Mouse (Mus musculus): Measurements from ENCODE around the gene Adar.
A peak's percentile ranks its signal among the peaks of the same experiment; 100 is the strongest.

Gene Adar

DNA sequence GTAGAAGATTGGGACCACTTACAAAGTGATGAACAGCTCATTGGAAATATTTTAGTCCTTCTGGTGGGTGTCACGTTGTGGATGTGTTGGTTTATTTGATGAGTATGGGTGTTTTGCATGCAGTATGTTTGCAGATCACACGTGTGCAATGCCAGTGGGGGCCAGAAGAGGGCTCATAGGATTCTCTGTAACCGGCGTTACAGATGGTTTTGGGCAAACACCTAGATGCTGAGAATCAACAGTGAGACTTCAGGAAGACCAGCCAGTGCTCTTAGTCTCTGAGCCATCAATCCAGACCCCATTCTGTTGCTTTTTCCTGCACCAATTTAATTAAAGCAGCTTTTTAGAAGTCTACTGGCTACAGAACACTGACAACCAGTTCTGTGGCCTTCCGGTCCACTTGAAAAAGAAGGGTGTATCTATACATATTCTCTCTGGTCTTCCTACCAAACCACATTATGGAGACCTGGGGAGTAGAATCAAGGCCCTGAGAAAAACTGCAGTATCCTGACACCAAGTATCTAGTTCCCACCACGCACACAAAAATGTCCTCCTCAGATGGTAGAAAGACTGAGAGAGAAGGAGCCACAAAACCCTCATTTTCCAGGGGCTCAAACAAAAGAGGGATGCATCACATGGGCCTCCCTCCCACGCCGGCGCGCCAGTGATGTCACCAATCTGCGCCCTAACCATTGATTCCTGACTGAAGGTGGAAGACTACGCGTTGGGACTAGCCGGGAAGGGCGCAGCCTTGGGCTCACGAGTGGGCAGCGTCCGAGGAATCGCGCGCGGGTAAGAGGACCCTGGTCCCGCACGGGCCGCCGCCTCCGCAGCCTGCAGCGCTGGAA, at the start of gene Adar:
Gene Adar, plus strand, starts transcription at position 664 of the 848 bp plus-strand sequence.
- peak; percentile 91 for DNase-seq

DNA sequence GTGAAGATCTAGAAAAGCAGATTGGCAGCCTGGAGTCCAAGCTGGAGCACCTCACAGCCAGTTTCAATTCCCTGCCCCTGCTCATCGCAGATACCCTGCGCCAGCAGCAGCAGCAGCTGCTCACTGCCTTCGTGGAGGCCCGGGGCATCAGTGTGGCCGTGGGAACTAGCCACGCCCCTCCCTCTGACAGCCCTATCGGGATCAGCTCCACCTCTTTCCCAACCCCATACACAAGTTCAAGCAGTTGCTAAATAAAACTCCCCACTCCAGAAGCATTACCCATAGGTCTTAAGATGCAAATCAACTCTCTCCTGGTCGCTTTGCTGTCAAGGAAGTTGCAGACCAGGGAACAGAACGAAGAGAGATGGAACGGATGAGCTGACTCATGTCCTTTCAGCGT, 47.7 kb upstream of the Adar start:
- no peak for DNase-seq

DNA sequence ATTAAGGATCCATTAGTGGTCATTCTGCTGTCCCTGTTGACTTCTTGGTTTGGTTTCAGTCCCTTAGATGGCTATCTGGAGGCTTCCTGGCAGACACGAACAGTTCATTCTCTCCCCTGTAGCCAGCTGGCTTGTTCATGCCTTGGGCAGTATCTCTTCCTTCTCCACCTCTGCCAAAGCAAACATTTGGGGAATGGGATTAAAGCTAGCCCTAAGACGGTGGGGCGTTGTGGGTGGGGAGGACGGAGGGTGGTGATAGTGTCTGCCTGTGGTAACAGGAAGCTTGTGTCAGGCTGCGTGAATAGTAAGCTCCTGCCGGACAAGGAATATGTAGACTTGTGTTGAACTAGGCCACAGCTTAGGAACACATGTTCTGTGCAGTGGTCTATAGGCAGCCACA, 43.5 kb upstream of the Adar start:
- no peak for DNase-seq

DNA sequence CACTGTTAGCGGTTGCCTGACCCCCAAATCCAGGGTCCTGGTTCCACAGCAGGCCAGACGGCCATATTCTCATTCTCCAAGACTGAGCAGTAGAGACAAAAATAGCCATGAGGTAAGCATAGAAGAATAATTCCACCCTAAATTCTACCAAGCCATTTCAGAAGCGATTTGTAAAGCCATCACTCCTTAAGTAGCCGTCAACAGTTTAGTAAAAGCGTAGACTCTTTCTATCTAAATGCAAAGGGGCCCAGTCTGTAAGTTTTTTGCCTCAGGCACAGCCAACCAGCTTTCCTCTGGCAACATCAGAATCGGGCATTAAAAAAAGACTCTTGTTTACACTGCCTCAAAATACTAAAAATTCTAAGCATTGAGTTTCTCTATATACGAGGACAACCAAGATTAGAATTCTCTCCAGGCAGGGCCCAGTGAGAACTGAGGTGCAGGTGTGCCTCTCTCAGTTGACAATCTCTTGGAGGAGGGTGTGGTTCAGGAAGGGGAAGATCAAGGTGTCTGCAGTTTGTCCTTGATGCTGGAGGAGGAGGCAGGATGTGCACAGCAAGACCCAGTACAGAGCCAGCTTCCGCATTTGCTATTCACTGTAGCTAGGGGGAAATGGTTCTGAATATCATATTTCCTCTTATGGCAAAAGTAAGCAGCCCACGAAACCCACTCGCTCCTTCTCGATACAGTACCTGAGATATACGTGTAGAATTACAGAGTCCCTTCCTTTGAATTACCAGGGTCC, 42.1 kb upstream of the Adar start:
- no peak for DNase-seq

- DNase-seq: no peak
Measured at GRCm38 (mm10) chr3:89677617-89678016, 37.2 kb upstream of the Adar start.

DNA sequence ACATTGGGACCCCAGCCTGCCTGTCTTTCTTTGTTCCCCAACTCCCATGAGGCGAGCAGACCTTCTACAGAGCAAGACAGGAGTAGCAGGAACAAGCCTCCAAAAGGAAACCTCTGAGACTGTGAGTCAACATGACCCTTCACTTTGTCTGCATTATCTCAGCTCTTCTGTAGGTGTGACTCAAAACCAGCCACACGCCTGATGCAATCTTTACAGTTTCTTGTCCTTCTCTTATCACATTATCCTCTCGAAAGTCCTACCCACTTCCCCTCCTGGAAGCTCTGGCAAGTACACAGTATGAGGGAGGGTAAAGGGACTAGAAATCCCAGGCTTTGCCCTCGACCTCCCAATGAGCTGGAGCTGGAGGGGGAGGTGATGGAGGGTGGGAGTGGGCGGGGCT, 28.8 kb upstream of the Adar start:
- no peak for DNase-seq

DNA sequence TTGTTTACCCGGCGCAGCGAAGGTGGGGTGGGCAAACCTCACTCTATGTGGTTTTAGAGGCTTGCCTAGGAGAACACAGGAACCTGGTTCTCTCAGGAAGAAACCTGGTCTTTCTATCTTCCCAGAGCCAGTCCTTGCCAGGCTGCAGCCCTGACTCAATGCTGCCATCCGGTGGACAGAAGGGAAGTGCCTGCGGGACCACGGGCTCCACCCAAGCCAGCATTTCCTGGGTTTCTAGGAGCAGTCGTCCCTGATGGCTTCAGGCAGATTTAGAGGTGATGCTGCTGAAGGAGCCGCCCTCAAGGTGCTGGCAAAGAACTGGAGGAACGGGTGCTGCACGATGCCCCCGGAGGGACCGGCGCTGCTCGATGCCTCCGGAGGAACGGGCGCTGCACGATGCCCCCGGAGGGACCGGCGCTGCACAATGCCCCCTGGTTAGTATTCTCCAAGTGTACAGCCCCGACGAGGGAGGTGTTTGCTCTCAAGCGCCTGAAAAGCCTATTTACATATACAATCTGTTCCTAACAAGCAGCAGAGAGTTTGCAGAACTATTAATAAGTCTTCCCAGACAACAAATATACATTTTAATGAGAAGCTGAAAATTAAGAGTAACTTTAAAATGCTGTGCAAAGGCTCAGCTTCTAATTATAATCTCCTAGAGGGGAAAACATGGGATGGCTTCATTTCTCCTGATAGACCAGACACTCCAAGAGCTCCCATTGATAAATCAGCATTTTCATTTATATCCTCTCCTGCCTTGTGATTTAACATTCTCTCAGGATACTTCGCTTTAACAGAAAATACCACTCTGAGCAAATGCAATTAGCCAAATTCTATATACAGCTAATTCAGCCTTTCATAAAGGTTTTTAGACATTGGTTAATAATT, 25.9 kb upstream of the Adar start:
- peak; percentile 89 to 91 for DNase-seq

DNA sequence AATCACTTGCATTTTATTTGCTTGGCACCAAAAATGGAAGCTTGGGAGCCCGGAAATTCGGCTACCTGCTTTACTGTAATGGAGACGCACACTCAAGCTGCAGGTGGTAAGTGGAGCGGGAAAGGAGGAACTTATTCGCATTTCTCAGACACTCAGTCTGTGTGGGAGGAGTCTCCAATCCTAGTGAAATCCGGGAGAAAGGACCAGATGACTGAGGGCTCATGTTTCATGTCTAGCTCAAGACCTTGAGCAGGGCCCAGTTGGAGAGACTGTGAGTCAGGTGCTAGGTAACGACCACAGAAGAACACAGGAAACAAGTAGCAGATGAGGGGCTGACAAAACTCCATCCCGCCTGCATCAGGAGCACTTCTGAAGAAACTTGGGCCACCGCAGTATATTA, 23.0 kb upstream of the Adar start:
- DNase-seq: no peak

DNA sequence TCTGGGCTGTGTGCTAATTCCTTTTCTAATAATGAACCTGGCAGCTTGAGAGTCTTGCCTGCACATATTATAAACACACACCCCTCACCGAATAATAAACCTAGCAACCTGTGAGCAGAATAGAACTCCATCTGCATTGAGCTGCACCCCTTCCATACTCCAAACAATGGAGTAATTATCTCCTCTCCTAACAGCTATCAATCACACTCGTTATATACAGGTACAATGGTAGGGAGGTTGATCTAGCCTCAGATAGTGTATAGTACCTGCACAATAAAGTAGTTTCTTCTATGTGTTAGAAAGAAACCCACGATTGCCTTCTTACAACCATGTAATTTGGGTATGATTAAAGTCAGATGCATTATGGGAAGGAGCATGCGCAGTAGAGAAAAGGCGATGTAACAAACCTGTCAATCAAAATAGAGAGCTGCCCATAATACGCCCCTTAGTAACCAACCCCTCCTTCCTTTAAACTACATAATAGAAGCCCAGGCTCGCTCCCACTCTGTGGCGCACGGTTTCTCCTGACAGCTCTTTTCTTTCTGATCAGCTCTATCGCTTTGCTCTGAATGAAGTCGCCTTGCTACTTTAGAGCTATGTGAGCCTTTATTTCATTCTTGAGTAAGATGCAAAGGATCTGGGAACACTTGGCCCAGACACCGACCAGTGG, 18.5 kb upstream of the Adar start:
- no peak for DNase-seq

DNA sequence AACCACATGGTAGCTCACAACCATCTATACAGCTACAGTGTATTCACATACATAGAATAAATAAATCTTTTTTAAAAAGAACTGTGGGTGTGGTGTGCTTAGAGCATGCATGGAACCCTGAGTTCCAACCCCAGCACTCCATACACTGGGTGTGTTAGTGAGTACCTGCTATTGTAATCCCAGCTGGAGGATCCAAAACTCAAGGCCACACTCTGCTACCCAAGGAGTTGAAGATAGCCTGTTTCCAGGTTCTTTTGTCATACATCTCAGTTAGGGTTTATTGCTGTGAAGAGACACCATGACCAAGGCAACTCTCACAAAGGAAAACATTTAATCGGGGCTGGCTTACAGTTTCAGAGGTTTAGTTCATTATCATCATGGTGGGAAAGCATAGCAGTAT, 15.9 kb upstream of the Adar start:
- DNase-seq: no peak

- DNase-seq: no peak
Measured at GRCm38 (mm10) chr3:89700461-89700860, 14.4 kb upstream of the Adar start.

DNA sequence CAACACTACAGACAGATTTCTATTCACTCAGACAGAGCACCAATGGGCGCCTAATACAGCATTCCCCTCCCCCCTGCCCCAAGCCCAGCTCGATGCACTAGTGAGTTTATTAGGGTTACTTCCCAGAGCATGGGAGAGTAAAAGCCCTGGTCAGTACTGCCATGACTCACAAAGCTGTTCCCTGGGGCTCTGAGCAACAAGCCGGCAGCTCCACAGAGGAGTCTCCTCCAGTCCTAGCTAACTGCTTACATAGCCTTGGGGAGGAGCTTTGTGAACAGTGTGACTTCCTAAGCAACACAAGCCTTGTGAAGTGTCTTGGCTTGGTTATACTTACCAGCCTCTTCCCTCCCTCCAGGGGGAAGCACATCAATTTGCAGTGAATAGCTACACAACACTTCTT, 11.2 kb upstream of the Adar start:
- DNase-seq: no peak

DNA sequence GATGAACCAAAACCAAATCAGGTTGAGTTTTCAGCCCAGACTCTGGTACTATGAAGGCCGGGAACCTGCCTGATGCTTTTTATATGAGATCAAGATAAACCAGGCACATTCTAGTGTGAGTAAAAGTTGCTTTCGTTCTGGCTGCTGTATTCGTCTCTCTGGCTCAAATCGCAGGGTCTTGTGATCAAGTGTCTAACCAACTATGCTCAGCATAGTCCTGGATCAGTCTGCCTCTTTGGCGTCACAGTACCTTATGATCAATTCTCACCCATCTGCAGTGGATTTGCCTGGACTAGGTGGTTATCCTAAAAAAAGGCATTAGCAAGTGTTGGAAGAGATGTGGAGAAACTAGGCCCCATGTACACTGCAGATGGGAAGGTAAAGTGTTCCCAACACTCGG, 10.8 kb upstream of the Adar start:
- DNase-seq: no peak

DNA sequence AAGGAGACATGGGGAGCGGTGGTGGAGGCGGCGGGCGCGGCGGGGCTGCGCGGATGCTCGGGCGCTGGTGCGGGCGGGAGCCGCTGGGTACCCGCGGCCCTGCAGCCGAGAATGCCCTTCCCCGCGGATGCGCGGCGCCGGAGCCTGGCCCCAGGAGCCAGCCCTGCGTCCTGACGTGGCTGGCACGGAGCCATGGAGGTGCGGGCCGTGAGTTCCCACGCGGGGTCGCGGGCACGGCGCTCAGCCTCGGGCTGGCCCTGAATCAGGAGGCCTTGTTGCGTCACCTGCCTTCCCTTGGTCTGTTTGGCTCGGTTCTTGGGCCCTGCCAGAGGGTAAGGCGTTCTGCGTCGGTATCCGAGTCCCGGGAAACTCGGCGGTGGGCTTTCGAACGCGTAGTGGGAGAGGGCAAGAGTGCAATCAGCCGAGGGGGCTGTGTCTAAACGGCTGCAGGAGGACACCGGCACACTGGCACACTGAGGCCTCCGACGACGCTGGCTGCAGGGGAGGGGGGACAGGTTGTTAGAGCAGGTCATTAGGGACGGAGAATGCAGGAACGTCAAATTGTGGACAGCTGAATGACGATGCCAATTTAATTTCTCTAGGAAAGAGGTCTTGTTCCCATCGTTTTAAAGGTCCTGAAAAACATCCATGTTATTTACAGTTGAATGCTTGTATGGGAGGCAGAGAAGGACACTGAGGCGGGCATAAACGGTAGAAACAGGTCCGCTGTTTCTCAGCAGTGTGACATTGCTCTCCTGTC, 565 bp downstream of the Adar start:
- DNase-seq: peak; percentile 66 to 77

GRCm38 (mm10) chr3:89715967-89716256, 1.1 kb downstream of the Adar start:
- DNase-seq: no peak

DNA sequence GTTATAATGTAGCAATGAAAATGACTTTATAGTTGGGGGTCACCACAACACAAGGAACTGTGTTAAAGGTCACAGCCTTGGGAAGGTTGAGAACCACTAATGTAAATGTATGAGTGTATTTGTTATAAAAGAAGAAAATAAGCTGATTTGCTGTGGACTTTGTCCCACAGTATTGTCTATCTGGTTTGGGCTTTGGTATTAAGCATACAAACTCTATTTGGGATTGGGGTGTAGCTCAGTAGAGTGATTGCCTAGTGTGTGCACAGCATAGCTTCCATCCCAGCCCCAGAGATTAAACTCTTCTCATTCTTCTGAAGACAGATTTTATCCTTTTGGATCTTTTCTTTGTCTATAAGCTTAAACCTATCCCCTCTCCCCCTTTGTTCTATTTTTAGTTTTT, 7.2 kb downstream of the Adar start:
- DNase-seq: no peak

DNA sequence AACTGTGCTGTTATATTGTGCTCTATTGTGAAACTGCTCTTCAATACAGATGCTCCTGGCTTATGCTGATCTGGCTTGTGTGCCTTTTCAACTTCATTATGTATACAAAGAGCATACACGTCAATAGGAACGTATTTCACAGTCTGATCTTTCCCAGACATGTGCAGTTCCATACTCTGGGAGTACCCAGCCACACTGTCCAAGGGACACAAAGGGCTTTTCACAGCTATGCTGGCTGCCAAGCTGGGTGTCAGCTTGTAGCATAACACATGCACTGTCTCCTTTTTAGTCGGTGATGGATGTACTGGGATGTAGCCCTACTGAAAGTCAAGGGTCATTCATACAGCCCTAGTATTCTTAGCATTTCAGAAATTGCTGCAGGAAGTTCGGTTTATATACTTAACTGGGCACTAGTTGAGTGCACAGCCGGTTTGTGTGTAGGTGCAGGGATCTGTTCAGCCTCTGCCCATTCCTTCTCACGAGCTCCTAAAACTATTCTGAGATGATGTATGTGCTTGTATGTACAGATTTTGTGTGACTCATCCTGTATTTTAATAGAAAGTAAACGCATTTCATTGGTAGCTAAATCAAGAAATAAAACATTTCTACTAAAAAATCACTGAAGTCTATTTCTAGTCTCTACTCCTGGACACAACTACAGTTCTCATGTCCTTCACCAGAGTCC, 8.7 kb downstream of the Adar start:
- no peak for DNase-seq

DNA sequence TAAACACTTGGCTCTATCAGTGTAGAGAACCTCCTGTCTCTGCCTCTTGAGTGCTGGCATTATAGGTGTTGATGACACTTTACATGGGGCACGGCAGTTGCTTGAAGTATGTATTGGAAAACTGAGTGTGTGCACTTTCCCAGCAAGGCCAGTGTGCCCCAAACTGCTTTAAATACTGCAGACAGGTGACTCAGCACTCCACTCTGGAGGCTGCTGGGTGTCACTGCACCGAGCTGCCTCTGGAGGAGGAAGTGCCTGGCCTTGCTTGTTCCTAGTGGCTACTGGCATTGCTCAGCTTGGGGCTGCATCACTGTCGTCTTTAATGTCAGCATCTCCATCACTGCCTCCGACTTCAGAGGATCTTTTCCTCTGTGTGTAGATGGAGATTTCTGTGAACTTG, 12.2 kb downstream of the Adar start:
- peak; percentile 39 to 53 for DNase-seq

- no peak for DNase-seq
Measured at GRCm38 (mm10) chr3:89728848-89729247, 14.0 kb downstream of the Adar start.

DNA sequence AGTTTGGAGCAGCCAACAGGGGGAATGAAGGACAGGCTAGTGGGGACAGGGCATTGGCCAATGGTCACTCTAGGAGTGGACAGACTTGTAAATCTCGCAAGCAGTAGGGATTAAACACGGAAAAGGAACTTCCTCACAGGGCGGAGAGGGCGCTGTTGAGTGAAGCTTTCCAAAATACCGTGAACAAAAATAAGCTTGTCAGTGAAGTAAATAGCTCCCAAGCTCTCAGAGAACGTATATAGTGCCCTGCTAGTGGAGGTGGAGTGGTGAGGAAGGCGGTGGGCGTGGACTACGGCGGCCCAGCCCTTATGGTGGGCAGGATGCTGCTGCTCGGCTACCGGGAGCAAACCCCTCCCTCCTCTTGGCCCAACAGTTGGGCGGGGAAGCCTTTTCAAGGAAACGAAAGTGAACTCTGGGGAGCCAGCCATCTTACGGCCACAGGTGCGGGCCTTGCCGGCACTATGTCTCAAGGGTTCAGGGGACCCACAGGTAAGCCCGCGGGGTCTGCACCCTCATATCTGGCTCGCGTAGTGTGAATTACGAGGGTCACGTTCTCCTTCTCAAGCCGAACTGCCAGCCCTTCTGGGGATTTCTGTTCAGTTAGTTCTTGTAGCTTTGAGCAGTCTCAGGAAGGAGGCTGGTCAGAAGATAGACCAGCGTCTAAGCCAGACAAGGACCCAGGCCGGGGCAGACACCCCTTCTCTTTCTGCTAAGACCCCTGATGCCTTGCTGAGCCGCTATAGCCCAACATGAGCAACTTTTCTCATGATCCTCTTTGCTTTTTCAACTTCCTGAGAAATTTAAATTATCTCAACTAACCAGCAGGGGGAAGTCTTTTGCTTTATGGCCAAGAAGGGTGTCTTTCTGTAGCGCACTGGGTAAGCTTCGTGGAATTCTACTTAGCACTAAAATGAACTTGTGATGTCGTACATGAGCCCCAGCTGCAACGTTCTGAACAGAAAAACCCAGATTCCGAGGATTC, 15.8 kb downstream of the Adar start:
- DNase-seq: peak; percentile 45 to 58

Data from cerebellum, adult 18-20 months (tissue).